Mouse (Mus musculus): ENCODE measurements around the gene Tubb2b.

The Tubb2b gene

GRCm38 (mm10) chr13:34106999-34107398 is 23.3 kb downstream of the Tubb2b start:
- DNase-seq (ENCODE audit: low spot score), result no peak

GRCm38 (mm10) chr13:34106256-34106655 is 24.0 kb downstream of the Tubb2b start:
- DNase-seq (ENCODE audit: low spot score), result no peak

- no peak for DNase-seq (ENCODE audit: low spot score)
Observed at GRCm38 (mm10) chr13:34105364-34105763, 24.9 kb downstream of the Tubb2b start.

GRCm38 (mm10) chr13:34101908-34102307 is 28.4 kb downstream of the Tubb2b start:
- no peak for DNase-seq (ENCODE audit: low spot score)

GRCm38 (mm10) chr13:34101247-34101646 is 29.0 kb downstream of the Tubb2b start:
- DNase-seq (ENCODE audit: low spot score), result no peak

- DNase-seq (ENCODE audit: low spot score), result peak; percentile 63
Observed at GRCm38 (mm10) chr13:34100733-34101132, 29.5 kb downstream of the Tubb2b start.

- no peak for DNase-seq (ENCODE audit: low spot score)
Observed at GRCm38 (mm10) chr13:34097086-34097485, 33.2 kb downstream of the Tubb2b start.

GRCm38 (mm10) chr13:34096455-34096854 is 33.8 kb downstream of the Tubb2b start:
- DNase-seq (ENCODE audit: low spot score), result no peak

GRCm38 (mm10) chr13:34095542-34096435 is 34.5 kb downstream of the Tubb2b start:
- peak; percentile 30 for DNase-seq (ENCODE audit: low spot score)

GRCm38 (mm10) chr13:34089358-34089757 is 40.9 kb downstream of the Tubb2b start:
- DNase-seq (ENCODE audit: low spot score), result no peak

- no peak for DNase-seq (ENCODE audit: low spot score)
Observed at GRCm38 (mm10) chr13:34088871-34089288, 41.4 kb downstream of the Tubb2b start.

GRCm38 (mm10) chr13:34088201-34088649 is 42.0 kb downstream of the Tubb2b start:
- DNase-seq (ENCODE audit: low spot score), result peak; percentile 37

GRCm38 (mm10) chr13:34087052-34087812 is 43.0 kb downstream of the Tubb2b start:
- DNase-seq (ENCODE audit: low spot score), result peak; percentile 61

GRCm38 (mm10) chr13:34084026-34084750 is 46.1 kb downstream of the Tubb2b start:
- DNase-seq (ENCODE audit: low spot score), result no peak

- no peak for DNase-seq (ENCODE audit: low spot score)
Observed at GRCm38 (mm10) chr13:34081926-34082325, 48.3 kb downstream of the Tubb2b start.

GRCm38 (mm10) chr13:34079801-34080200 is 50.5 kb downstream of the Tubb2b start:
- DNase-seq (ENCODE audit: low spot score), result peak; percentile 24

- no peak for DNase-seq (ENCODE audit: low spot score)
Observed at GRCm38 (mm10) chr13:34078500-34079280, 51.6 kb downstream of the Tubb2b start.

GRCm38 (mm10) chr13:34077492-34078271 is 52.6 kb downstream of the Tubb2b start, which contains the start of gene Tubb2a:
Gene Tubb2a (minus strand): TSS chr13:34078007.
- DNase-seq (ENCODE audit: low spot score), result peak; percentile 92

All from MN1 (cell line).